Mouse (Mus musculus): ENCODE measurements around the gene Nup62.

The Nup62 gene

DNA sequence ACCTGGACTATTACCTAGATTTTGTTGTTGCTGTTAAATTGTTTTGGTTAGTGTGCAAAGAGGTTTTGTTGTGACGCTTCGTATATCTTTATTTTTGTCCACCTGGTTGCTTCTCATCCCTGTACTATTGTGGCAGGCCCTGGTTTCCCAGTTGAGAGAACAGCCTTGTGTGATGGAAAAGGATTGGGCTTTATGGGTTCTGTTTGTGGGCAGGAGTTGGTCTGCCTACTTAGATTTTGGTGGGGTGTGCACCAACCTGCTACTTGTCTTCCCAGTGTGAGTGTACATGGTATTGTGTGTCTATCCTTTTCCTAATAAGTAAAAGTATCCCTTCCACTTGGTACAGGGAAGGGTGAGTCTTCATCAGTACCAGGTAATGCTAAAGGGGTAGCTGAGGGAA lies 3.5 kb downstream of the Nup62 start:
- peak; percentile 21 for DNase-seq (ENCODE audit: low spot score)

DNA sequence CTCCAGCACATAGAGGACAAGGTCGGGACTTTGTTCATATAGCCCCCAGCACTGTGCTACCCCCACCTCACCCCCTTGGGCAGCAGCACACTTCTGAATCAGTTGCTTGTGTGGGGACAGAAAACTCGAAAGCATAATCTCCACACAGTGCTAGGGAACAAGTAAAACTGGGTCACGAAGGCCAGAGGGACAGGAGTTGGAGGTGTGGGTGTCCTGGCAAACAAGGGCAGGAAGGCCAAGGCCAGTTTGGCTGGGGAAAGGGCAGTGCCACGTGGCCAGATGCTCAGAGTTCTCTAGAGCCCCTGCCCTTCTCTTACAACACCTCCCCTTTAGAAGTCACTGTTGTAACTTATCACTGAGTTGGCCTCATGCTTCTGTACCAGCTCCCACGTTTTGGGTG lies 4.0 kb downstream of the Nup62 start:
- DNase-seq (ENCODE audit: low spot score): peak; percentile 41

DNA sequence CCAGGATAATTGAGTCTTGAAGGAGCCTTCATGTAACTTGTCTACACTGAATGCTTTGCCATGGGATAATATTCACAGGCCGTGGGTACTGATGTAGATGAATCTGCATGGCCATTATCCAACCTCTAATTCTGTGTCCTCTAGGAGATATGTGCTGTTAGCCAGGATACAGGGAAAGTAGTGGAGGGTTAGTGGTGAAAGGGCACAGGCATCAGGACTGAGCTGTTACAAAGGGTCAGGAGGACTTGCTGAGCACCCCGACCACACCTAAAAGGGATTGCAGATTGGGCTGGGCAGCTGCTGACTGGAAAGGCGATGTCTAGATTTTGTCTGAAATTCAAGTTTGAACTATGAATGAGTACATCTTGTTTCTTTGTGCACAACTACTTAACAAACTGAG lies 4.6 kb downstream of the Nup62 start:
- peak; percentile 29 for DNase-seq (ENCODE audit: low spot score)

DNA sequence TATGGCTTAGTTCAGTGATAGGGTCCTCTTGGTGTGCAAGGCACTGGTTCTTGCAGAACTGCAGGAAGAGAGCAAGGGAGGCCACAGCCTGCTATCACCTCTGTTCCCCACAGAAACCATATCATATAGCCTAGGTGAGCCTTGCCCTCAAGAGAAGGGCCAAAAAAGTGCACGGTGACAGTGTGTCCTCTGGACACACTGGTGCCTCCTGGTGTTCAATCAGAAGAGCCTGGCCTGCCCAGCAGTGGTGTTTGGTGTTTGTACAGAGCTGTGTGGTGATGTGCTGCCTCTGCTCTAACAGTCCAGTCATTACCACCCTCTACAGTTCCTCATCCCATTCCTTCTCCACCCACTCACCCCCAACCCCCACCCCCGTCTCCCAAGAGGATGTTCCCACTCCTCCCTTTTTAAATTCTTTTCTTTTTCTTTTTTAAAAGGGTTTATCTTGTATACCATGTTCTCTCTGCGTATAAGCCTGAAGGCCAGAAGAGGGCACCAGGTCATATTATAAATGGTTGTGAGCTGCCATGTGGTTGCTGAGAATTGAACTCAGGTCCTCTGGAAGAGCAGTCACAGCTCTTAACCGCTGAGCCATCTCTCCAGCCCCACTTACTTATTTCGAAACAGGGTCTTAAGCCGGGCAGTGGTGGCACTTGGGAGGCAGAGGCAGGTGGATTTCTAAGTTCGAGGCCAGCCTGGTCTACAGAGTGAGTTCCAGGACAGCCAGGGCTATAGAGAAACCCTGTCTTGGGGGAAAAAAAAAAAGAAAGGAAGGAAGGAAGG lies 6.0 kb downstream of the Nup62 start:
- peak; percentile 38 for DNase-seq (ENCODE audit: low spot score)

DNA sequence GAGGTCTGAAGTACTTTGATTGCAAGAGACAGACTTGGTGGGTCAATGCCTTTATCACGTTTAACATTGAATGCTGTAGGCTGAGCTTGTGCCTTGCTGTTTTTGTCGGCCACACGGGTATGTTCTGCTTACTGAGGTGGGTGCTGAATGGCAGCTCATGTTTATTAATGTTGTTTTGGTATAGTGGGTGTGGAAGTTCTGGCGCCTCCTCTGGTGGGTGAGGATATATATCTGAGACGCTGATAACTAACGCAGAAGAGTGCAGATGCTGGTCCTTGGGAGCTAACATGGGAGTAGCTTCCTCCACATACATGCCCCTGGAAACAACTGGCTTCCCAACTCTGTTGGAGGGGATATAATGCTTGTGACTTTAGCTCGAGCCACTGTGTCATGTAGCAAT lies 7.5 kb downstream of the Nup62 start:
- DNase-seq (ENCODE audit: low spot score): peak; percentile 35

DNA sequence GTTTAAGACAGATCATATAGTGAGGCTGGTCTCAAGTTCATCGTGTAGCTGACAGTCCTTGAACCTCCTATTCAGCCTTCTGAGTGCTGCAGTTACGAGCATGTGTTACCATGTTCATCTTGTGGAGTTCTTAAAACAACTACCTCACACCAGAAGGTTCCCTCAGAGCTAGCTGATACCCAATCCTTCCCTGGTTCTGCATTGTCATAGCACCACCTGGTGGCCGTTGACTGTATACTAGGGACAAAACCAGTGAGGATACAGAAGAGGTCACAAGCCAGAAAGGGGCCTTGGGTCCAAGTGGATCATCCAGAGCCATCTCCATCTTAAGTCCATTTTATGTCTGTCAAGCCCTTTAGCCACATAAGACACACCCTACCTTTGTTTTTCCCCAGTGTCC lies 9.0 kb downstream of the Nup62 start:
- peak; percentile 90 for DNase-seq (ENCODE audit: low spot score)

DNA sequence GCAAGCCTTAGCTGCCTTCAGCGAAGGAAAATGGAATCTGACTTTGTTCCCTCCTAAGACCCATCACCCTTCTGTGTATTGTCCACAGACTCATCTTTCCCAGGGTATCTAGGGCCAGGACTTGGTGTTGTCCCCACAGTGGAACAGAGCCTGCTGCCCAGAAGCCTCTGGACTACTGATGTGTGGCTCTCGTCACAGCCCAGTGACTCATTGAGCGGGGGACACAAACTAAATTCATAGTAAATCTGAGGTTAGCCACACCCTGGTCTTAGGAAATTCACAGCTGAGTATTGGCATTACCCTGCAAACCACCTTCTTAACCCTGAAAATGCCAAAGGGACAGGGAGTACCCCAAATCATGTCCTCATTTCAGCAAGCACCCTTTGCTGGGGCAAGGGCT lies 10.9 kb downstream of the Nup62 start:
- no peak for DNase-seq (ENCODE audit: low spot score)

DNA sequence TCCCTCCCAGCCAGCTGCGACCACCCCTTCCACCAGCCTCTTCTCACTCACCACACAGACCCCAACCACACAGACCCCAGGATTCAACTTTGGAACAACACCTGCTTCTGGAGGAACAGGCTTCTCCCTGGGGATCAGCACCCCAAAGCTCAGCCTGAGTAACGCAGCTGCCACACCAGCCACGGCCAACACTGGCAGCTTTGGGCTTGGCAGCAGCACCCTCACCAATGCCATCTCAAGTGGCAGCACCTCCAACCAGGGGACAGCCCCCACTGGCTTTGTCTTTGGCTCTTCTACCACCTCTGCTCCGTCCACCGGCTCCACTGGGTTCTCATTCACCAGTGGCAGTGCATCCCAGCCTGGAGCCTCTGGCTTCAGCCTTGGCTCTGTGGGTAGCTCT lies 12.8 kb downstream of the Nup62 start:
- DNase-seq (ENCODE audit: low spot score): no peak

DNA sequence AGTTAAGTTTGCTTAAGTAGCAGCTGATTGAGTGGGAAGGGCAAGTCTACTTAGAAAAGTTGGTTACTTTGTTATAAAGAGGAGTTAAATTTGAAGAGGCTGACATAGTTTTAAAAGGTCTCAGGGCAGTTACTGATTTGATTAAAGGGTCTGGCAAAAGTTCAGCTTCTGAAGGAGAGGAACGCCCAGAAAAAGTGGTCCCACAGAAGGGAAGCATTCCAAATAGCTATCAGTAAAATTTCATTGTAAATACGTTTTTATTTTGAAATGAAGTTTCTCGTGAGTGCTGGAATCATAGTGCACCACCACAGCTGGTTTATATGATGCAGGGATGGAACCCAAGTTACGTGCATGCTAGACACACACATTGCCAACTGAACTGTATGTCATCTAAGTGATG lies 16.9 kb downstream of the Nup62 start:
- DNase-seq (ENCODE audit: low spot score): no peak

DNA sequence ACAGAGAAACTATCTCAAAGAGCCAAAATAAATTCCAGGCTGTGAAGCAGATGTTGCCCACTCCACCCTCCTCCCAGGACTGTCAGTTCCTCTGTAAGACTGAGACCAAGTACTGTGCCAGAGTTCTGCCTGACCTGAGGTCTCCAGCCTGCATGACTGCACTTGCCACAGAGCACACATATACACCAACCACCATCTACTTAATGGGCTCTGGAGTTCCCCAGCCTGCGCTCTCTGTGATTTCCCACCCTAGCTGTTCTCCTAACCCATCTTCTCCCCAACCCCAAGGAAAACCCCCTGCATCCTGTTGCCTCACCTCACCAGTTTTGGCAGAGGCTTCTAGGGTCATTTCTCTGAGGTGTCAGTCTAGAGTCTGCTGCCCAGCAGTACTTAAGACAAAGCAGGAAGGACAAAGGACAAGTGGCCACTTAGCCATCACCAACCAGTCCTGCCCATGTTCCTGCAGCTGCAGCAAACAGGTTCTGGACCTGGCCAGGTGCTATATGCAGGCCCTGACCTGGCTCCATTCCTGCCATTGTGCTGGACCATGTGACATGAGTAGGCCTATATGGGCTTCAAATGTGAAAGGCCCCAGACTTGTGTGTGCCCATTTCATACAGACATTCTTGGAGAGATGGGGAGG lies 19.6 kb downstream of the Nup62 start:
- no peak for DNase-seq (ENCODE audit: low spot score)

DNA sequence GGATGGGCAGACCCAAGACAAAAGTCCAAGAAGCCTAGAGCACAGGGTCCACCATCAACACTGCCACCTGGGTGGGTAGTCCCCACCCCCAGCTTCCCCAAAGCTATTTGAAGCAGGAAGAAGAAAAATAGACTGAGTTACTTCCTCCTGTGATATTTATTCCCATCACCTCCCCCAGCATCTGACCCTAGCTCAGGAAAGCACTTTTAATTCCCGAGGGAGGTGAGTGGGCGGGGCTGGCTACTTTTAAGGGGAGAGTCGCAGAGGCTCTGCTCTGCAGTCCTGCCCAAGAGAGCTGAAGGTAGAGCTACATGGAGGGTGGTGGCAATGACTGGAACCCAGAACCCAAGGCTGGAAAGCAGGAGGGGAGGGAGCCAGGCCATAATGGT lies 20.1 kb downstream of the Nup62 start:
- no peak for DNase-seq (ENCODE audit: low spot score)

DNA sequence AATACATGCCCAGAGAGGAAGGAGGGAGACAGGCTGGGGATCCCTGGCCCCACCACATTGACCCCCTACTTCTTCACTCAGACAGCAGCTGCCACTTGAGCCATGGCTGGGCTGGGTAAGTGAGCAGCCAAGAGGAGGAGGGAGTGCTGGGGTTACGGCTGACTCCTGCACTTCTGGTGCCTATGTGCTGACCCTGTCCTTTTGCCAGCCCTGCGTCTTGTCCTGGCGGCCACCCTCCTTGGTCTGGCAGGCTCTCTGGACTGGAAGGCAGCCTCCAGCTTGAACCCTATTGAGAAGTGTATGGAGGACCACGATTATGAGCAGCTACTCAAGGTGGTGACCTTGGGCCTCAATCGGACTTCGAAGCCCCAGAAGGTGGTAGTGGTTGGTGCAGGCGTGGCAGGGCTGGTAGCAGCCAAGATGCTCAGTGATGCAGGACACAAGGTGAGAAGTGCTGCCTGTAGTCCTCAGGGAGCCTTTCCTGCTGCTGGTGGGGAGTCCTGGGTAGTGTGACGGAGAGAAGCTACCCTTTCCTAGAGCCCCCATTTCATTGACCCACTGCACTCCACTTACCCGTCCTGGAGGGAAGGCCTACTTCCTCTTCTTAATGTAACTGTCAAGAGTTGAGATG lies 20.6 kb downstream of the Nup62 start:
- DNase-seq (ENCODE audit: low spot score): no peak

DNA sequence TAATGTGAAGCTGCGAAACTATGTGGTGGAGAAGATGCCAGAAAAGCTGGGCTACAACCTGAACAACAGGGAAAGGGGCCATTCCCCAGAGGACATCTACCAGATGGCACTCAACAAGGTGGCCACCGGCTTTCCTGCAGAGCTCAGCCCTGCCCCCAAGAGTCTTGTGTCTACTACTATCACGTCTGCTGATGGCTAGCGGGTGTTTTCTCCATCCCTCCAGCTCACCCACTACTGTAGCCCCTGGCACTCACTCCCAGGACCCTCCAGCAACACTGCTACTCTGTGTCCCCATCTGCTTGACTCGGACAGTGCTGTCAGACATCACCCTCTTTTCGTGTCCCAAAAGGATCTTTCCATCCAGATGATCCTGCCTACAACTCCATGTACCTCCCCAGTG lies 22.2 kb downstream of the Nup62 start:
- DNase-seq (ENCODE audit: low spot score): no peak

DNA sequence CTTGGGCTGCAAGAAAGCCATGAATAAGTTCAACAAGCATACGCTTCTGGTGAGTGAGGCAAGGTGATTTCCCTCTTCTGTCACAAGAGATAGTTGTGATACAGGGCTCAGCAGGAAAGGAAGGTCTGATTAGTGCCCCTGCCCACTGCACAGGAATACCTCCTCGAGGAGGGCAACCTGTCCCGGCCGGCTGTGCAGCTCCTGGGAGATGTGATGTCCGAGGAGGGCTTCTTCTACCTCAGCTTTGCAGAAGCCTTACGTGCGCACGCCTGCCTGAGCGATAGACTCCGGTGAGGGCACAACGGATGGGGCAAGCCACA lies 23.2 kb downstream of the Nup62 start:
- no peak for DNase-seq (ENCODE audit: low spot score)

DNA sequence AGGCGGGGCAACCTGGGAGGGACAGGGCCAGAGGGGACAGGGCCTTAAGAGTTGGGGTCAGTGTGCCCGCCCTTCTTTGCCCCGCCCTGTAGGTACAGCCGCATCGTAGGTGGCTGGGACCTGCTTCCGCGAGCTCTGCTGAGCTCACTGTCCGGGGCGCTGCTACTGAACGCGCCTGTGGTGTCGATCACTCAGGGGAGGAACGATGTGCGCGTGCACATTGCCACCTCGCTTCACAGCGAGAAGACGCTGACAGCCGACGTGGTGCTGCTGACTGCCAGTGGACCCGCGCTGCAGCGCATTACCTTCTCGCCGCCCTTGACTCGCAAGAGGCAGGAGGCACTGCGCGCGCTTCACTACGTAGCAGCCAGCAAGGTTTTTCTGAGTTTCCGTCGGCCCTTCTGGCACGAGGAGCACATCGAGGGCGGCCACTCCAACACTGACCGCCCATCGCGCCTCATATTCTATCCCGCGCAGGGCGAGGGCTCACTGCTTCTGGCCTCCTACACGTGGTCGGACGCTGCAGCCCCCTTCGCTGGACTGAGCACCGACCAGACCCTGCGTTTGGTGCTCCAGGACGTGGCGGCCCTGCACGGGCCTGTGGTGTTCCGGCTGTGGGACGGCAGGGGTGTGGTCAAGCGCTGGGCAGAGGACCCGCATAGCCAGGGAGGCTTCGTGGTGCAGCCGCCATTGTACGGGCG lies 23.8 kb downstream of the Nup62 start:
- peak; percentile 65 for DNase-seq (ENCODE audit: low spot score)

DNA sequence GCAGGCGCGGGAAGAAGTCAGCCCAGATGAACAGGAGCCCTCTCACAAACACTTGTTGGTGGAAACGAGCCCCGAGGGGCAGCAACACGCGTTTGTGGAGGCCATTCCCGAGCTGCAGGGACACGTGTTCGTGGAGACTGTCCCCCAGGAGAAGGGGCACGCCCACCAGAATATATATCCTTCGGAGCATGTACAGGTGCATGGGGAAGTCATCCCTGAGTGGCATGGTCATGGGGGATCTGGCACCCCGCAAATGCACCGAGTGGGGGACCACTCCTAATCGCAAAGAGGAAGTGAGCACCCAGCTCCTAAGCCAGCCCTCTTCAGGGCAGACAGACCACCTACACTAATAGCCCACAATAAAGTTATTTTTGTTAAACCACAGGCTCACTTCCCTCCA lies 24.5 kb downstream of the Nup62 start:
- DNase-seq (ENCODE audit: low spot score): no peak

DNA sequence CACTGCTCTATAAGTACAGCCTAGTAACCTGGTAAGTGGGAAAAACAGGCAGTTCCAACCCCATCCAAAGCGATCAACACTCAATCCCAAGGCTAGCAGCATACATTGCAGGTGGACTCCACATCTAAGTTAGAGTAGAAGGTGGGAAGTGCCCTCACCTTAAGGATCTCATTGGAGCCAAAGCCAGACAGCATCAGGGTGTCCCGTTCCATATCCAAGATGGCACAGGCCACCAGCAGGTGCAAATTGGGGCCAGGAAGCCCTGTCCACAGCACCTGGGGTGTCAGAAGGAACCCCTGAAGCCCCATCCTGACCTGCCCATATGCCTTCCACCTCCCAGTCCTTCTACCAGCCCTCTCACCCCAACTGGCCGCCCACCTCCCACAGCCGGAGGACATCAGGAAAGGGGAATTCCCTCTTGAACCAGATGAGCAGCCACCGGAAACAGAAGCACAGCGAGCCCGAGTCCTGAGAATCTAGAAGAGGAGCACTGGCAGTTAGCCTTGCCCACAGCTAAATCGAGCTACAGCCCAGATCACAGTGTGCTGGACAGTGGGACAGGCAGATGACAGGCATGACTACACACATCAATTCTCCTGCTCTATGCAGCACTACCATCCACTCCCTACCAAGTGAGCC lies 26.1 kb downstream of the Nup62 start:
- no peak for DNase-seq (ENCODE audit: low spot score)

DNA sequence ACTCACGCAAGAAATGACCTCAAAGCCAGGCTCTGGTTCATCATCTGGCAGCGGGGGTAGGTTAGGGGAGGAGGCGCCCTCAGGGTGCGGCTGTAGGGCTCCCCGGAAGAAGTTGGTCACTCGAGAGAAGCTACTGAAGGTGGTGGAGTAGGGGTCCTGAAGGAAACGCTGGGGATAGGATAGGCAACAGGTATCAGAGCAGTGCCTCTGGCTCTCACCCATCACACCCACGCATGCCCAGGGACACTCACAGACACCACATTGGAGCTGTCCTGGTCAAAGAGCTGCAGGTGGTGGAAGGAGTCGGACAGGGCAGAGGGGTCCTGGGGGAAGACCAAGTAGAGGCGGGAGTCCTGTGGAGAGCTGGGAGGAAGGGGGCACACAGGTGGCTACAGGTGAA lies 29.1 kb downstream of the Nup62 start:
- no peak for DNase-seq (ENCODE audit: low spot score)

DNA sequence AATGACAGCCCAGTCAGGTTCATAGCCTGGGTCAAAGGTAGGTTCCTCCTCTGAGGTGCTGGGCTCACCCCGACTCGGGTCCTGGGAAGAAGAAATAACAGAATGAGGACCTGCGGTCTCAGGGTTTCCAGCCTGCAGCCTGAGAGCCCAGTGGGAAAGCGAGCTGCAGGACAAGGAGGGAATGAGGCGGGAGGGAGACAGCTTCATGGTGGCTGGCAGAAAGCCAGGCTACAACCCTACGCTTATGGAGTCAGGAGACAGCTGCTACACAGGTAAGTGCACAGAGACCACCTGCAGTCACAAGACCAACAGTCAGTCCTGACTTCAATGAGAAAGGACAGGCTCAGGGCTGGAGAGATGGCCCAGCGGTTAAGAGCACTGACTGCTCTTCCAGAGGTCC lies 30.9 kb downstream of the Nup62 start:
- DNase-seq (ENCODE audit: low spot score): no peak

DNA sequence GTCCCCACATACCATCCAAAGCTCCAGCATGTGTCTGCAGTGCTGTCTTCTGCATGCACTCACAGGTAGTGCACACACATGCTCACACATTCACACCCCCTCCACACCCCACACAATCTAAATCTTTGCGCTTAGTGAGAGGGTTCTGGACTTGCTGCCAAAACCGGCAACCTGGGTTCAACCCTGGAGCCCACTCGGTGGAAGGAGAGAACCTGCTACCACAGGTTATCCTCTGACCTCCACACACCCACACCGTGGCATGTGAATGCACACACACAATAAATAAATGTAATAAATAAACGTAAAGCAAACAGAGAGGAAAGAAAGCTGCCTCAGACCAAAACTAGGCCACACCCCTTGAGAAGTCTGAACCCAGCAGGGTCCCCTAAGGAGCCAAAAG lies 31.9 kb downstream of the Nup62 start:
- no peak for DNase-seq (ENCODE audit: low spot score)

DNA sequence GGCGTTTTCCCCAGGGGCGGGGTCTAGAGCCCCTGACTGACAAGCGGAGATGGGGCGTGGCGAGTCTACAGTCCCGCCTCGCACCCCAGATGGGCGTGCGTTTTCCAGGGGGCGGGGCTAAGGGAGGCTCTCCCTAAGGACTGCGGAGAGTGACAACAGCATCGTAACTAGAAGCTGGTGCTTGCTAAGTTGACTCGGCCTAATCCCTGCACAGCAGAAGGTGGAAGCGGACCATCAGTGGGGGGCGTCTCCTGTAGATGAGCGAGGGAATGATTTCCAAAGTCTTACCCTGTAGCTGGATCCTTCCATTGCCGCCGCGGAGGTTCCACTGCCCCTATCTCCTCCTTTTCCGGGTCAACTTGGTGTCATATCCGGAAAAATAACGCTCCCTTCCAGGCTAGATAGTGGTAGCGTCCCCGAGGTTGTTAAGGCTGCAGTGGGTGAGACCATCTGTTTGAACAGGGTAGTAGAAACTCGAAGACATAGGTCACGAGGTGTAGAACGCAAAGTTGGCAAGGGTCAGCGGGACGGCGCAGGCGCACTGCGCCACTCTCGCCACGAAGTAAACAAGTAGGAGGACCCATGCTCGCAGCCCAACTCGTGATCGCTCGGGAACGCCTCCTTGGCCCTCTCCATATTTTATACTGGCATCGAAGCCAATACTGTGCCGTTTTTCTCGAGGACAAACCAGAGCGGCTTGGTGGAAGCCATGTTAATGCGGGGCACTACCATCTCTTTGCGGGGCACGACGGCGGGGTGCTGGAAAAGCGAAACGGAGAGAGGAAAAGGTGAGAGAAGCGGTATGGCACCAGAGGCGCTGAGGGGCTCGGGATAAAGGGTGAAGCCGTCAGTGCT lies 32.9 kb downstream of the Nup62 start, which contains the start of the genes Akt1s1 and Tbc1d17:
Akt1s1 (plus strand) TSS at position 431 of the 855 bp plus-strand sequence.
Tbc1d17 (minus strand) TSS at position 519 of the 855 bp plus-strand sequence.
- DNase-seq (ENCODE audit: low spot score): peak; percentile 98
